Mouse (Mus musculus): ENCODE results near the gene Nrxn1. TPM values are rescaled to one million over a fixed set of nuclear protein-coding genes. Genes with fewer than 3 reads are reported as not detected.

Nrxn1 gene
- total RNA-seq, 2 experiments from 2014 or later = 0.09 TPM; not detected in 1

DNA sequence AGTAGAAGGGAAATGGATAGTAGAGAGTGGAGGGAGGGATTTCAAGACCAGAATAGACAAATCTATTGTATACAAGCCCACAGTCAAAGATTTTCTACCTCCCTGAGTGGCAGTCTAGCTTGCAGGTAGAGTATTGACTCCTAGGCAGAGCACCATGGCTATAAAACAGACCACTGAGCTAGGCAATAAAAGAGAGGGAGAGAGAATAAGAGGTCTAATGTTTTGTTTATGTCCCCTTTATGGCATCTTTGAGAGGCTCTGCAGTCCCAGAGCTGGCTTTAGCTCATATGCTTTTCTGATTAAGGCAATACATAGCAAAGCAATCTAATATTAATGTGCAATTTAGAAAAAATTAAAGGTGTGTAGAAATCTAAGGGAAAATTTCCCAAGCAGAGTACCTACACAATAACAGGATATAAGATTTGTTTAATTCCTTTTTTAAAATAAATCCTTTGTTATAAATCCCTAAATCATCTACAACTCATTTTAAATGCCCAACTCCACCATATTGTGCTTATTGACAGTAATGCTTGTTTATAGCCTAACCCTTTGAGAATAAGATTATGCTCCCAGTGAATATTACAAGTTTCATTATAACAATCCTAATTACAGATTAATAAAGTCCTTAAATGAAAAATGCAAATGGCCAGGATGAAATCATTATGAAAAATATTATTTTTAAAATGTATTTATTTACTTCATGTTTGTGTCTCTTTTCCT is 613.2 kb downstream of the Nrxn1 start:
- ATAC-seq (replicated peaks; ENCODE audit: low FRiP score, poor library complexity, severe bottlenecking) = no peak

DNA sequence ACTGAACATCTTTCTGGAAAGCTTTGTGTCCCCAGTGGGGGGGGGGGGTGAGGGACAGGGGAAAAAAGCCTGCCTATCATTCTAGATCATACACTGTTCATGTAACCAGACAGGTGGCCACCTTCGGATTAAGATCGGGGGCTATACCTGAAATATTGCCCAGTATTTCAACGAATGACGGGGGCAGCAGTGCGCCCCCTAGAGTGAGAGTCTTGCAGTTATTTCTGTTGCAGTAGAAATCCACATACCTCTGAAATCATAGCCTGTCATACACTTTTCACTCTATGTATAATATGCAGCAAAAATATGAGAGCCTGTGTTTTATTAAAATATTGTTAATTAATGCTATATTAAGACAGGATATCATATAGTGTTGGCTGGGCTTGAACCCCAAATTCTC is 636.1 kb downstream of the Nrxn1 start:
- ATAC-seq (replicated peaks; ENCODE audit: low FRiP score, poor library complexity, severe bottlenecking) = no peak

DNA sequence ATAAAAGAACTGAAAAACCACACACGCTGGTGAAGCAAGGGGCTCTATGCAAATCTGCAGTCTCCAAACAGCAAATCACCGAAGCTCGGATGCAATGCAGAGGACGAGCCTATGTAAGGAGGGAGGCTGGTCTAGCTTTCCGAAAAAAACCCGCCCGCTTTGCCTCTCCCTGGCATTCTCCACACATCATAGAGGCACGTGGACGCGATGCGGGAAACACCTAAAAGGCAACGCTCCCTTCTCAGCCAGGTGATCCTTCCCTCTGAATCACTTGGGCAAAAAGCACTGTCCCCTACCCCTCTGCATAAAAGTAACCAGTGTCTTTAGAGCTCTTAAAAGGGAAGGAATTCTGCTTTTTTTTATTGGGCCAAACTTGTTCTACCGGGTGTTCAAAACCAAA is 637.0 kb downstream of the Nrxn1 start:
- ATAC-seq (replicated peaks; ENCODE audit: low FRiP score, poor library complexity, severe bottlenecking) = no peak

DNA sequence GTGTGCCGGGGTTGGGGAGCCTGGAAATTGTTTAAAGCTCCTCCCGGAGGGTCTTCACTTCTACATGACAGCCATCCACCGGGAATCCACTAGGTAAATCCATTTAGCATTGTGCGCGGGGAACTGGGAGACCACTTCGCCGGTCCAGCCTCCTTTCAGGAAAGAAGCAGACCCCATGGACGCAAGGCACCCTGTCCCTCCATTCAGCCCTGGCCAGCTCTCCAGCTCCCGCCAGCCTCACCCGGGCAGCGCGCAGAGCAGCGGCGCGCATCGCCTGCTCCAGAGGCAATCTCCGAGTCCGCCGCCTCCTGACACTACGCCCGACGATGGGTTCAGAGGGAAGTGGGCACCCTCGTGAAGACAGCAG is 637.5 kb downstream of the Nrxn1 start:
- ATAC-seq (replicated peaks; ENCODE audit: low FRiP score, poor library complexity, severe bottlenecking) = no peak

DNA sequence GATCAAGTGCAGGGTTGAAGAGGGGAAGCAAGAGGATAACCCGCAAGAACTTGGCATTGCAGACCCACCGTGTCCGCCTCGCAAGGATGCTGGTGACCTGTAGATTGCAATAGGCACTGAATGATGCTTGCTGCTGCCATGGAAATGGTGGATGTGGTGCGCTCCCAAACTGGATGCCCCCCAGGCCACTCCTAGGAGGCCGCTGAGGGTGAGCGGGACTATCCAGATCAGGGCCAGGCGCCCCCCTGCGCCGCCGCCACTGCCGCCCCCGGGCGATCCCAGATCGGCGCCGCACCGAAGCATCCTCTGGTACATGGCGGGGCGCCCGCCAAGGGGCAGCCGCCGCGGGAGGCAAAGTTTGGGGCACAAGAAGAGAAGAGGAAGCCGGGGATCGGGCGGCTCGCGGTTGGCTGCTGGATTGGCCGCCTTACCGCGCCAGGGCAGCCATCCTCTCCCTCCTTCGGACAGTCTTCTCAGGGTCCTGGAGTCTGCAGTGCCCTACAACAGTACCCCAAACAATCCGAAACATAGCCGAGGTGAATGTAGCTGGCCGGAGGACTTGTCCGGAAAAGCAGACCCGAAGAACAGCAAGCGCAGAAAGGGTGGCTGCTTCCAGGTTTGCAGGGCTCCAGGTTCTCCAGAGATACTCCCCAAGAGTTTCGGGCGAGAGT is 638.0 kb downstream of the Nrxn1 start:
- no peak for ATAC-seq (replicated peaks; ENCODE audit: low FRiP score, poor library complexity, severe bottlenecking)

DNA sequence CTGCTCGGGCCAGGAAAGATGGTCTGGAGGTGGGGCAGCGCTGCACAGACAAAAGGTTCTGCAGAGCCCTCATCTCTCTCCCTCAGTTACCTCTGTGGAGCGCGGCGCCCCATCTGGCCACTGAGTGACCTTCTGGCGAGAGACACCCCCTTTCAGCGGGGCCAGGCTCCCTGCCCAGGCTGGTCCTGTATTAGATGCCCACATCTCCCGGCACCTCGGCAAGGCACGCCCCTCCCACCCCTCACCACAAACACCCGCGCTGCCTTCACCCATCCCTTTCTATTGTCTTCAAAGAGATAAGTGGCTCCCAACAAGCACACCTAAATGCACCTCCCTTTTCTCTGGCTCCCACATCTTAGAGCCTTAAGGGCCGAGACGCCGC is 638.5 kb downstream of the Nrxn1 start:
- ATAC-seq (replicated peaks; ENCODE audit: low FRiP score, poor library complexity, severe bottlenecking) = no peak

DNA sequence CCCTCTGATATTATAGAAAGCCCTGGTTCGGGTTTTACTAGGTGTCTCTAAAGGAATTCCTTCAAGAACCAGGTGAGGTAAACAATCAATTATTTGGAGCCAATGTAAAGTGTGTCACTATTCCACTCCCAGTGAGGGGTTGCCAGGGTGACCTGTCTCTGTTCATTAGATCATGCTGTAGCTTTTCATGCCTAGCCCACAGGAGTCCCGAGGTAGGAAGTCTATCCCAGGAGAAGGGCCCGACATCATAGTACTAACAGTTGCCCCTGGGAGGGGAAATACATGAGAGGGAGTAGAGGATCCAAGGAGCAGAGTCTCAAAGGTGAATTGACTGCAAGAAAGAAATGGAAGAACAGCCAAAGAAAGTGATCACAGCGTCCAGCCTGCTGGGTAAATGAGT is 639.6 kb downstream of the Nrxn1 start:
- ATAC-seq (replicated peaks; ENCODE audit: low FRiP score, poor library complexity, severe bottlenecking) = no peak

DNA sequence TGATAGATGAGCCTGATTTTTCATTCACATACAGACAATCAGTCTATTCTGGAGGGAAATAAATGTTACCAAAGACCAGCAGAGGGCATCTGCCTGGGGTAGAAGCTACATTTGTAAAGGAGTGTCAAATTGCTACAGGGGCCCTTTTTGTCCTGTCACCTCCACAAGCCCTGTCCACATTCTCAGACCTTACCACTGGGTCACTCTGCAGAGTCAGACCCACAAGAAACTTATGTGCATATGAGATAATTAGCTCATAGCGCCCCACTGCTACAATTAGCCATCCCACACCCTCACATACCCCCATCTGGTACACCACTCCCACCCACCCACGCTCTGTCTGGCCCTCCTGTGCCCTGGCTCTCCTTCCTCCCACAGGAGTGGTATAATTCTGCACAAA is 640.1 kb downstream of the Nrxn1 start:
- no peak for ATAC-seq (replicated peaks; ENCODE audit: low FRiP score, poor library complexity, severe bottlenecking)

DNA sequence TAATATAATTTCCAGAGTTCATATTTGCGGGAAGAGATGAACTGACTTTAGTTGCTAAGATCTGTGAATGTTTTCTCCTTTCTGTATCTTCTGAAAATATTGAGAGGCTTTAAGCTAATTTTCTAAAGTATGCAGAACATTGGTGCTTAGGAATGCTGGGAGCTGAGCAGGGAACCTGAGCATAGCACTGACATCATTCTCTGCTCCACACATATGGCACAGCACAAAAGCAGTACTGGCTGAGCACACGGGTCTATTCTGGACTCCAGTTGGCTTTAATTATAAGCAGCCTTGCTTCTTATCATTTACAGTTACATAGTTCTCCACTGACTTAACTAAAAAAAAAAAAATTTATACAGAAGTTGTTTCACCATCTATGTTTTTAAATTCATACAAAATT is 641.5 kb downstream of the Nrxn1 start:
- no peak for ATAC-seq (replicated peaks; ENCODE audit: low FRiP score, poor library complexity, severe bottlenecking)

DNA sequence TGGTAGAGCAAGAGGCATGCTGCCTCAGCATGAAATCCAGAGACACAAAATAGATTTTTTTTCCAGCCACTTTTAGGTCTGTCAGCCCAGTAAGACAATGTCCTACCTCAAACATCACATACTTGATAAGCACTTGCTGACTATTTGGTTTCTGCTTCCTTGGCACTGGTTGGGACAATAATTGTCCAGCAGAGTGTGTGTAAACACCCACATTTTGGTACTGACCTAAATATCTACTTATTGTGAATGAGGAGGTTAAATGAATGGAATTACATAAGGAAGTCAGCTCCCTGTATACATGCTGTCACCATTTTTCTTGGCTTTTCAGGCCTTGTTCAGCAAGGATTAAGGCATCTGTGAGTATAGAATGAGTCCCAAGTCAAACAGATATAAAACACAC is 649.8 kb downstream of the Nrxn1 start:
- ATAC-seq (replicated peaks; ENCODE audit: low FRiP score, poor library complexity, severe bottlenecking) = no peak

DNA sequence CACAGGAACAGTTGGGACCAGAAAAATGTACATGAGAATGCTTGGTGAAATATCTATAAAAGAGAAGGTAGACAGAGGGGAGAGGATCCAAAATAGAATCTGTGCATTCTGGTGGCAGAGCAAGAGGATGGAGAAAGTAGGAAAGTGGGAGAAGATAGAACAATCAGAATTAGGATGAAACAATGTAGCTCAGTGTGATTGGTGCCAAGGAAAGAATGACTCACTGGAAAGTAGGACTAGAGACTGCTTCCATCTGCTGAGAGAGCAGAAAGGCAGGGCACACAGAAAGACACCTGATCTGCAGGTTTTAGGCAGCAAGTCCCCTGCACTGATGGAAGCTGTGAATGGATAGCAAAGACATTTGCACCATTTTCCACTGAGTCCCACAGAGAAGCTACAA is 657.0 kb downstream of the Nrxn1 start:
- ATAC-seq (replicated peaks; ENCODE audit: low FRiP score, poor library complexity, severe bottlenecking) = no peak

DNA sequence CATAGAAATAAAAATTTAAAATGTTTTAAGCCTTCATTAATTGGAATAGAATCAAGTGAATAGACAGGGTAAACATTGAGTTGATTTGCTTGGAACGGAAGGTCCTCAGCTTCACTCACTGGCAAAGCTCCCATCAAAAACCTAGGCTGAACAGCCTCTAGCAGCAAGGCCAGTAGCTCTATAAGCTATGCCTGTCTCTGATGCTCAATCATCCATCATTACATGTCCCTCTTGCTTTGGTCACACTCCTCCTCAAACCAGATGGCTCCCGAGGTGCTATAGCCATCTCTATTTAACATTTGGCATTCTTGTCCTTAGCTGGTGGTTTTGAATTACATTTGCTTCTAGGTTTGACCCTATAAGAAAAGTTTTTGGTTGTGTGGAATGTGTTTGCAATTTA is 657.5 kb downstream of the Nrxn1 start:
- ATAC-seq (replicated peaks; ENCODE audit: low FRiP score, poor library complexity, severe bottlenecking) = no peak

DNA sequence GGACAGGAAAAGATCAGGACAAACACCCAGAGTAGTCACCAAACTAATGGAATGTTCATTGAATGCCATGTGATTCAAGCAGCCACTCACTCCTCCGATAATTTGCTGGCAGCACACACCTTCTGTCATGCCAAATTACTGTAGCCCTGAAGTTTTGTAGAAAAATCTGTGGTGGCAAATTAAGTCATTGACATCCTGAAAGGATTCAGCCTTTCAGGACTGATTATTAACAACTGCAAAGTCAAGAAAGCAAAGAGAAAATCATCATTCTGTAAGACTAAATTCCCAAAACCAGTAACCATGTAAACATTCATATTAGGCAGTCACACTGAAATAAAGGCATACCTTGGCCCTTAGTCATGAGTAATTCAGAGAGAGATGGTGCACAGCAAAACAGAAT is 662.7 kb downstream of the Nrxn1 start:
- ATAC-seq (replicated peaks; ENCODE audit: low FRiP score, poor library complexity, severe bottlenecking) = no peak

DNA sequence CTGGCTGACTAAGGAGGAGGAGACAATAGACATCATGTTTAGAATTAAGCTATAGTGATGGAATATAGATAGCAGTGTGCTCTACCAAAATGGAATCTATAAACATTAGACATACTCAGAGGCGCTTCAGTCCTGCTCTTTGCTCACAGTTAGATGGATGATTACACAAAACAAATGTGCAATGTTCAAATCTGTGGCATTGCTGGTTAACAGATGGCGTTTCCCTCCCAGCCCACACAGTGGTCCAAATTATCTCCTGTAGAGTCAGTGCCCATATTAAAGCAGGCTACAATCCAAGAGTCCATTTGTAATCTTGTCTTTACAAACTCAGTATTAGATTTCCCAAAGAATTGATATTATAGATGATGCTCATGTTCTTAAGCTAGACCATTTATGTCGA is 666.9 kb downstream of the Nrxn1 start:
- no peak for ATAC-seq (replicated peaks; ENCODE audit: low FRiP score, poor library complexity, severe bottlenecking)

DNA sequence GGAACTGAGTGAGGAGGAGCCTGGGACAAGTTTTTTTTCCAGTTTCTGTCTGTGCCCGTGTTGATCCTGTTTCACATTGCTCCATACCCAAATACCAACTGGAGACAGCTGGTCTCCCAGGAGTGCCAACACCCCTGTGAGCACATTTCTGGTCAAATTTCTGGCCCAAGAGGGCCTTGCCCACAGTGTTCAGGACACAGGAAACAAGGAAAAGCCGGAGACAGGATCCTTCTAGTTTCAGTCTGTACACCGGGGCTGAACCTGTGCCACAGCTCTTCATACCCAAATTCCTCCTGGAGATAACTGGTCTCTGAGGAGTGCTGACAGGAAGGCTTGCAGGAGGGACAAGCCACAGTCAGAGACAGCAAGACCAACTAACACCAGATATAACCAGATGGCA is 670.3 kb downstream of the Nrxn1 start:
- ATAC-seq (replicated peaks; ENCODE audit: low FRiP score, poor library complexity, severe bottlenecking) = no peak

DNA sequence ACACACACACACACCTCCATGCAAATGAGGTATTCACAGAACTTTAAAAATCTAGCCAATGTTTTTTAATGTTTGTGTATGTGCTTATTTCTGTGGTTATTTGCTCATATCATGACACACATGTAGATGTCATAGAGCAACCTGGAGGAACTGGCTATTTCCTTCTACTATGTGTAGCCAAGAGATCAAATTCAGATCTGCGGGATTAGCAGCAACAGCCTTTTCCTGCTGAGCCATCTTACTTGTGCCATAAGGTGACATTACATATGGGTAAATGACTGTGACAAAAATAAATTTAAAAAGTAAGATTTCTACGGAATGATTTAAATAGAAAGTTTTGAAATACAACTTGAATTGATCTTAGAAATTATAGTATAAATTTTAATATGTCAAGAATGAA is 672.1 kb downstream of the Nrxn1 start:
- ATAC-seq (replicated peaks; ENCODE audit: low FRiP score, poor library complexity, severe bottlenecking) = no peak

DNA sequence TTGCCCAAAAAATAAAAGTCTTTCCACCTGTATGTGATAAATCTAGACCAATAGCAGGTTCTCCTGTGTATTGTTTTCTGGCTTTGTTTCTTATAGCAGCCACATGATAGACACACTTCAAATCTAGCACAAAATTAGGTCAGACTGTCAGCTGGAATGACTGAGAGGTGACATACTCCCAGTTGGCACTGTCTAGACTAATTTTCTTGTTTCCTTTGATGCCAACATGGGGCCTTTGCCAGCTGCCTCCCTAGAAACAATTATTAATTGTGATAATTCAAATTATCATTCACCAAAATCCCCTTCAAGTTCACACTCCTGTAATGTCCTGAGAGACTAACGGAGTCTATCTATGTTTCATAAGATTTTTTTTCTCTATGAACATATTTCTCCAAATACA is 673.3 kb downstream of the Nrxn1 start:
- no peak for ATAC-seq (replicated peaks; ENCODE audit: low FRiP score, poor library complexity, severe bottlenecking)

DNA sequence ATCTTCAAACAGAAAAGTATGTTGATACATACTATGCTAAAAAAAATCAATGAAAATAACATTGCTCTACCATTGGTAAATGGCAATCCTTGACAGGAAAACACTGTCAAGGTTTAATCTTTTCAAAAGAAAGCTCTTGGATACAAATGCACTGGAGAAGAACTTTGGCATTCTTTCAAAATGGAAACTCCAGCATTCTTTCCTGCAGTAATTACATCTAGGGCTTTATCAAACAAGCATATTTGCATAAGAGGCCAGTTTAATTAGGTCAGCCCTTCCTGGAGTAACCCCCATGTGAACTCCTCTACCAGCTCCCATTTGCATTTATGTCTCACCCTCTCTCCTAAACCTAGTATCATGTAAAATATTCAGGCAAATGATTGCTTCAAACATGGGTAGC is 696.5 kb downstream of the Nrxn1 start:
- ATAC-seq (replicated peaks; ENCODE audit: low FRiP score, poor library complexity, severe bottlenecking) = no peak

DNA sequence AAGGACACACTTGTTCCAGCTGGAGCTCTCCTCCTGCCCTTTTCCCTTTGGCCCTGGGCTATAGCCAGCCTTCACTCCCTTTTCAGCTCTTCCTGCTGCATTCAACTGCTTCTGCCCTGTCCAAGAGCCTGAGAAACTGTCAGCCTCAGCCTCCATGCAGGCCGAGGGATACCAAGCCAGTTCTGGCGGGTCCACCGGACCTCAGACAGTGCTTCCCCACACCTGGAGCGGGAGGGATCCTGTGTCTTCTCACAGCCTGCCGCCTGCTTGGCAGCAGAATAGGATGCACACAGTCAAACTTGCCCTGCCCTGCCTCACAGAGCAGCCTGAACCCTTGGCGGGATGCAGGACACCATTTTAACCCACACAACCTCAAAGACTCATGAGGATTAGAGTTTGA is 698.3 kb downstream of the Nrxn1 start:
- ATAC-seq (replicated peaks; ENCODE audit: low FRiP score, poor library complexity, severe bottlenecking) = no peak

DNA sequence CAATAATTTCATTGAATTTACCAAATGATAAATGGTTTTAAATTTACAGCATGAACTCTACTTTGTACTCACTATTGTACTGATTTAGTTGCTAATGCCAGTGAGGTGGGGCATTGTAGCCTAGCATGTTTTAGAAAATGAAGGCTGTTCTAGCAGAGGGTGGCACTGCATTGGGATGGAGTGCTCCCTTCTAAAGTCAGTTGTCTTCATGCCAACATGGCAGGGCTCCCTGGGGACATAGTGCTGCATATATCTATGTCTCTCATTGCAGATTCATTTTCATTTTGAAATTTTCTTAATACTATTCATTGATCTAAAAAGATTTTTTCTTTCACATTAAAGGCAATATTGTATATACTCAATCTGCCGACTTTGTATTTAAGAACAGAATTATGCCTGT is 700.1 kb downstream of the Nrxn1 start:
- no peak for ATAC-seq (replicated peaks; ENCODE audit: low FRiP score, poor library complexity, severe bottlenecking)

DNA sequence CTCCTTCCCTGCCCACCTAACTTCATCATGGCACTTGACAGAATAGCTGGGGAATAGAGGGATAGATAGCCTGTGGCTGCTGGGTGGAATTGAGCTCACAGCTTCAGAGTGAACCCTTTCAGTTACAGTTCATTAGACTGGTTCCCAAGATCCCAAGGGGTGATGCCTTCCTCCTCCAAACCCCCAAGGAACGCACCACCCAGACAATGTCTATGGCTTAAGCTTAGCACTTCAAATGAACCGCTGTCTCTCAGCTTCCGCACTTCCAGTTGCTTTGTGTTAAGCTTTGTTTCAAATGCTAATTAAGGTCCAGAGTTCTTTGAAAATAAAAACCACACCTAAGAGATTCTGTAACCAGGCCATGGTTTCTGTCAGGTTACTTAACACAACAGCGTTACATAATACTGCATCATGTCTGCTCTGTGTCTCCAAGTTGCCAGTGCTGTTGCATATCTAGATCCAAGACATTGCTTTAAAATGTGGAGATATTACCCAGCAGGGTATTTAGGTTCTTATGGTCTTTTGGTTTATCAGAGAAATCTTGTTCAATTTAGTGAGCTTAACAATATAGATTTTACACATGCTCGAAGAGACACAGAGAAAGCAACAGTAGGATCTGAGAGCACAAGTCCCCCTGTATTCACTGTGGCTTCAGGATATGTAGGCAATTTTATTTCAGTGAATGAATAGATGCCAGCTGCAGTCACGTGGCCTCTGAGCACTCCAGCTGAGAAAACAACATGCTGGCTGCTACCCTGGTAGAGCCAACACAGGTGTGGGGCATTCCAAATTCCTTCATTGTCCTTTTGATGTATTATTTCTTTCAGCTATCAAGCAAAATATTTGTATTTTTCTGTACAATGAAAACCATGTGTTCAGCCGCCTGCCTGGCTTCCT is 702.3 kb downstream of the Nrxn1 start:
- ATAC-seq (replicated peaks; ENCODE audit: low FRiP score, poor library complexity, severe bottlenecking) = no peak

All from erythroblast, adult 5-6 weeks (primary cell).